Mouse (Mus musculus): ENCODE measurements at regions not wholly inside any gene's neighbourhood (a gene's known extent, or its start where the extent isn't known, plus 50 kb on each side); places are given as distances from the start of the nearest gene placed in this dataset.

GRCm38 (mm10) chr9:41327561-41327960 lies 166.1 kb upstream of the Ubash3b start:
- no peak for ATAC-seq (ENCODE audit: extremely low read depth, insufficient number of reproducible peaks, low FRiP score, poor library complexity, severe bottlenecking)

GRCm38 (mm10) chr9:41326772-41327560 lies 165.5 kb upstream of the Ubash3b start:
- ATAC-seq (ENCODE audit: extremely low read depth, insufficient number of reproducible peaks, low FRiP score, poor library complexity, severe bottlenecking) = no peak

- no peak for ATAC-seq (ENCODE audit: extremely low read depth, insufficient number of reproducible peaks, low FRiP score, poor library complexity, severe bottlenecking)
Measured at GRCm38 (mm10) chr9:41321521-41321920, 160.0 kb upstream of the Ubash3b start.

- ATAC-seq (ENCODE audit: extremely low read depth, insufficient number of reproducible peaks, low FRiP score, poor library complexity, severe bottlenecking) = no peak
Measured at GRCm38 (mm10) chr9:41319066-41319465, 157.6 kb upstream of the Ubash3b start.

GRCm38 (mm10) chr9:41306229-41306628 lies 144.7 kb upstream of the Ubash3b start:
- no peak for ATAC-seq (ENCODE audit: extremely low read depth, insufficient number of reproducible peaks, low FRiP score, poor library complexity, severe bottlenecking)

- no peak for ATAC-seq (ENCODE audit: extremely low read depth, insufficient number of reproducible peaks, low FRiP score, poor library complexity, severe bottlenecking)
Measured at GRCm38 (mm10) chr9:41303494-41303828, 142.0 kb upstream of the Ubash3b start.

- no peak for ATAC-seq (ENCODE audit: extremely low read depth, insufficient number of reproducible peaks, low FRiP score, poor library complexity, severe bottlenecking)
Measured at GRCm38 (mm10) chr9:41302809-41303493, 141.5 kb upstream of the Ubash3b start.

GRCm38 (mm10) chr9:41286145-41286468 lies 124.6 kb upstream of the Ubash3b start:
- no peak for ATAC-seq (ENCODE audit: extremely low read depth, insufficient number of reproducible peaks, low FRiP score, poor library complexity, severe bottlenecking)

- no peak for ATAC-seq (ENCODE audit: extremely low read depth, insufficient number of reproducible peaks, low FRiP score, poor library complexity, severe bottlenecking)
Measured at GRCm38 (mm10) chr9:41285266-41286144, 124.0 kb upstream of the Ubash3b start.

GRCm38 (mm10) chr9:41277726-41278125 lies 116.2 kb upstream of the Ubash3b start:
- ATAC-seq (ENCODE audit: extremely low read depth, insufficient number of reproducible peaks, low FRiP score, poor library complexity, severe bottlenecking) = no peak

GRCm38 (mm10) chr9:41273839-41274271 lies 112.4 kb upstream of the Ubash3b start:
- ATAC-seq (ENCODE audit: extremely low read depth, insufficient number of reproducible peaks, low FRiP score, poor library complexity, severe bottlenecking) = no peak

- no peak for ATAC-seq (ENCODE audit: extremely low read depth, insufficient number of reproducible peaks, low FRiP score, poor library complexity, severe bottlenecking)
Measured at GRCm38 (mm10) chr9:41273171-41273781, 111.8 kb upstream of the Ubash3b start.

GRCm38 (mm10) chr9:41272596-41272995 lies 111.1 kb upstream of the Ubash3b start:
- no peak for ATAC-seq (ENCODE audit: extremely low read depth, insufficient number of reproducible peaks, low FRiP score, poor library complexity, severe bottlenecking)

- no peak for ATAC-seq (ENCODE audit: extremely low read depth, insufficient number of reproducible peaks, low FRiP score, poor library complexity, severe bottlenecking)
Measured at GRCm38 (mm10) chr9:41268112-41268511, 106.6 kb upstream of the Ubash3b start.

GRCm38 (mm10) chr9:41264485-41264884 lies 103.0 kb upstream of the Ubash3b start:
- ATAC-seq (ENCODE audit: extremely low read depth, insufficient number of reproducible peaks, low FRiP score, poor library complexity, severe bottlenecking) = no peak

GRCm38 (mm10) chr9:41257244-41257643 lies 95.7 kb upstream of the Ubash3b start:
- ATAC-seq (ENCODE audit: extremely low read depth, insufficient number of reproducible peaks, low FRiP score, poor library complexity, severe bottlenecking) = no peak

GRCm38 (mm10) chr9:41242372-41242771 lies 80.9 kb upstream of the Ubash3b start:
- ATAC-seq (ENCODE audit: extremely low read depth, insufficient number of reproducible peaks, low FRiP score, poor library complexity, severe bottlenecking) = no peak

- no peak for ATAC-seq (ENCODE audit: extremely low read depth, insufficient number of reproducible peaks, low FRiP score, poor library complexity, severe bottlenecking)
Measured at GRCm38 (mm10) chr9:41239097-41239451, 77.6 kb upstream of the Ubash3b start.

- no peak for ATAC-seq (ENCODE audit: extremely low read depth, insufficient number of reproducible peaks, low FRiP score, poor library complexity, severe bottlenecking)
Measured at GRCm38 (mm10) chr9:41238395-41239096, 77.0 kb upstream of the Ubash3b start.

Data from neutrophil, adult 5-6 weeks (primary cell).